Mouse (Mus musculus) ES-Bruce4 (cell line): ENCODE measurements around the gene Gprc5b.

Source experiments
- CTCF ChIP-seq: IDR thresholded peaks from one replicate; pipeline ENCODE4 v1.8.1; 2011; ENCODE audit warnings: low read depth, low read length
- EP300 ChIP-seq: IDR thresholded peaks from 2 replicates; pipeline ENCODE4 v1.6.1; 2011; ENCODE audit warnings: low read depth, low read length; ENCODE audit not compliant: insufficient read depth
- POLR2A ChIP-seq: IDR thresholded peaks from one replicate; pipeline ENCODE4 v1.8.1; 2011; ENCODE audit warnings: low read length; ENCODE audit not compliant: insufficient read depth

- TF ChIP-seq CTCF (no peak), POLR2A (no peak), EP300 (no peak)
These were observed 674 bp downstream of the Gprc5b start for GRCm38 (mm10) chr7:118994231-118994842.
